Mouse (Mus musculus): Measurements from ENCODE around the gene Nrxn3.

Nrxn3 gene

DNA sequence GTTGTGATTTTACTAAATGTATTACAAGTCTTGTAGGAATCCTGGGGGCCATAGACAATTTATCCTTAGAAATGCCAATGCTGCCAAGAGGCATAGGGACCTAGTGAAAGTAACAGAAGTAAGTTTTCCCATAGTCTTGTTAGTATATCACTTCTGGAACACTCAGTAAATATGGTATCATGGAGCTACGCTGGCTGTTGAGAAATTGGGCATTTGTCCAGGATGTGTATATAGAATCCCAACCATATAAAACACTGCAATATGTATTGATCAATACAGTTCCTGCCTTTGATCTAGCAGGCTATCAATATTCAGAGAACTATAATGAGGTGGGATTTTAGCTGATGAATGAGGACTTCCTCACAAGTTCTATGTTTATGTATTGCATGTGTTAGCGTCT, 1107.3 kb downstream of the Nrxn3 start:
- DNase-seq = no peak

DNA sequence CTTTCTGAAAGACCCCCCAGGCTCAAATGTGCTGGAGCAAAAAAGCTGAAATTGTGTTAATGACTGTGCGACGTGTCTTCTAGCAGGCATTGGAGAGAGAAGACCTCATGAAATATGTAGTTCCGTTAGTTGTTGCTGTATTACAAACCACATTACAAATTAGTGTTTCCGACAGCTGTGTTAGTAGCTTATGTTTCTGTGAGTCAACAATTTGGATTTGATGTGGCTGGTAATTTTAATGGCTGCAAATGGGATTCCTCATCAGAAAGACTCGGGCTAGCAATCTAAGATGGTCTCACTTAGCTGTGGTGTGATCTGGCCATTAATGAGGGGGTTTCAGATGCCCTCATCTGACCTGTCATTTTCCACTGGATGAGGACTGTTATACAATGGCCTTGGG, 1107.7 kb downstream of the Nrxn3 start:
- no peak for DNase-seq

DNA sequence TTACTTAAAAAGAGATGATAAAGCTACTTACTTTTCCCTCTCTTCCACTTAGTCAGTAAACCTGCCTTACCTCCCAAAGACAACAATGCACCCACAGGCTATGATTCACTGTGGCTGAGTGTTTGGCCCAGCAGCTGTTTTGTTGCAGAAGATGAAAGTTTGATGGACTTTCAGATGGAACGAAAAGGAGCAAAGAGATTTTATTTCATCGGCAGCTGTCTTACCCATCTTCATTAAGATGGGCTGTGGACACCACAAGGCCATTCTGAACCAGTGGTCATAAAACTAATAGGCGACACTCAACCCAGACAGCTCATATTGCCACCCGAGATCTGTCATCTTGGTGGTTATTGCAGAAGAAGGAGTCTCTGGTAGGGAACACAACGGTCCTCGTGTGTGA, 1108.6 kb downstream of the Nrxn3 start:
- DNase-seq = no peak

DNA sequence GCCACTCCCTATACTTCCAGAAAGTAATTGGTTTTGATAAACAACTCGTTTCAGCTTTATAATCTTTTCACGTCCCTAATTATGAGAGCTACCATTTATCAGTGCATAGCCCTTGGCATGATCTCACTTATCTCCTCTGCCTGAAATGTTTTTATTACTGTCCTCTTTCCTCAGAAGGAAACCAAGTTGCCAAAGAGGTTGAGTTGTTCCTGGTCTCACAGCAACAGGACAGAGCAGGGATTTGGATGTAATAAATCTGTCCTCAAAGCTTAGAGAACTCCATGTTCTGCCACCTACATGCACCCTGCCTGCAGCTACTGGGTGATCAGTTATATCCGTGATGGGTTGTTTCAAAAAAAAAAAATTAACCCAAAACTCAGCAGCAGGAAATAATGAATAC, 1113.6 kb downstream of the Nrxn3 start:
- no peak for DNase-seq

DNA sequence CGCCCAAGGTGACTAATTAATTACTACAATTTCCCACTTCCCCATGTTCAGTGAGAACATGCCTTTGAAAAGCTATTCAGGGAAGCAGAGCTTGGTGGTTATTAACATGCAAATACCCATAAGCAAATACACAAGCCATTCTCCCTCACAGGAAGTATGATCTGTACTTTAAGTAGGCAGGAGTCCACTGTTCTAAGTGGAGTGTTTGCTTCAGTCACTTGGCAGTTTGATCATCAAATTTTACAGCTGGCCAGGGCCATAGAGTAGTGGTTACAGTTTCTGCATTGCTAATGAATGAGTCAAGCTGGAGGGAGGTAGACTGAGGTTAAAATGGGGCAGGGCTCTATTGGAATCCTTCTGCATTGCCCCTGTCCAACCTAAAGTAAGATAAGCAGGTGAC, 1120.2 kb downstream of the Nrxn3 start:
- no peak for DNase-seq

DNA sequence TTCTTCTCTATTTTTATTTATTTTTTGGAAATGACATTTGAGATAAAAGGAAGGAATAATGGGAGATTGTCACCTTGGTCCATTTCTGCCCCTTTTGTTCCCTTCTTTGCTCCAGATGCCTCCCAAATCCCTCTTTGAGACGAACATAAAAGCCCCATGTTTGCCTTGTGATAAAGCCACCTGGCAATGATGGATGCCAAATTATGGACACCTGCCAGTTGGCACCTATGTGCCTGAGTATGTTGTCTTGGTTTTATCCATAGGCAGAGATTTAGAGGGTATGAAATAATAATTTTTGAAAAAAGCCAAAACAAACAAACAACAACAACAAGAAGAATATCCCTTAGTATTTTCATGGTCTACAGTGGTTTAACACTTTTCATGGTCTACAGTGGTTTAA, 1125.4 kb downstream of the Nrxn3 start:
- no peak for DNase-seq

DNA sequence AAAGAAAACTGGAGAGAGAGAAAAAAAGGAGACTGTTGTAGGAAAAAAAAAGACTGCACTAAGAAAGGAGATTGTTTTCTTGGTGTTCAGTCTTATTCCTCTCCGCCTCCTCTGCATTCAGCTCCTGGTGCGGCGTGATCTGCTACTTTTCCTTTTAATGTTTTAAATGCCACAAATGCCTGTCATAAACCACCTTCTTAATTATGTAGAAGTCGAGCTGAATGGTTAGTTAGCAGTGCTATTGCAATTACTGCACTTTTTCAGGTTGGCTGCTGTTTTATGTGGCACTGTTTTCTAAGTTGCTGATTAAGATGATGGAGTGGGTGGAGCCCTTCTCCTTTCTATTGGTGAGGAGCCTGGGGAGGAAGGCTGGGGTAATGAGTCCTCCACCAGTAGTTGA, 1131.7 kb downstream of the Nrxn3 start:
- no peak for DNase-seq

DNA sequence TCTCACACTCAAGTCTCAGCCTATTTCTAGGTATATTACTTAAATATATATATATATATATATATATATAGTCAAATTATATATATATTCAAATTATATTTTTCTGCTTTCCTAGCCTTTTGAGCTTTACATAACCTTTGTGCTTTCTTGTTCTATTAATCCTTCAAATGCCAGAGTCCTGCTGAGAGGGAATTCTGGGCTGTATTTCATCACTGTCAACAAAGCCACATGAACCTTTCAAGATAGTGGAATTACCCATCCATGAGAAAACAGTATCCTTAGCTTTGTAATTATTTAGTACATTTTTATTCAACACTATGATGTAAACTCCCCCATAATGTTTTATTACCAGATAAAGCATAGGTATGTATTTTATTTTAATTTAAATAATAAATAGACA, 1144.4 kb downstream of the Nrxn3 start:
- no peak for DNase-seq

DNA sequence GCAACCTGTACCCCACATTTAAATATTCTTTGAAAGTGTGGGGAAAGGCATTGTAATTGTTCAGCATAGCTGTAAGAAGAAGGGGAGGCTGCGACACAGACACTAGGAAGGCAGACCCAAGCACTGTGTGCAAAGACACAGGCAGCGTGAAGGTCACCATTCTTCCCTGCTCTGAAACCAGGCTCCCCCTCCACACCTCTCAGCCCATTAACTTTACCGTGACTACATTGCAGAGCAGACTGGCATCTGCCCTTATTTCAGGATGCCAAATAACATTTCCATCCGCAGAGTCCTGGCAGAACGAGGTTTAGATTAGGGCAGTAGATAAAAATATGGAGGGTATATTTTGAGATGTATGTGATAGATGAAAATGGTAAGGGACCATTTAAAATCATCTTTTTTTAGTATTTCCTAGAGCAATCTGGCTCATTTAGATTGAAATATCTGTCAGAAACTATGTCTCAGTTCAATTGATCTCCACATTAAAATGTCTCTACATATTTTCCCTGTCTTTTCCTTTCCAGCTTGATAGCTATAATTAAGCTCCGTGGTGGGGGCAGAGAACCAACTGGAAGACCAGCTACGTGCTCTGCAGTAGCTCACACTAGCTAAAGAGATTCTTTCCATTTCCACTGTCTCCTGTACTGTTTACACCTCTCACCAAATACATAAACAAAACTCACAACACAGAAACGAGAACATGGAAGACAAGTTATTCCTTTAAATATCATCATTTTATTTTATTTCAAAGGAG, 1160.1 kb downstream of the Nrxn3 start:
- no peak for DNase-seq

DNA sequence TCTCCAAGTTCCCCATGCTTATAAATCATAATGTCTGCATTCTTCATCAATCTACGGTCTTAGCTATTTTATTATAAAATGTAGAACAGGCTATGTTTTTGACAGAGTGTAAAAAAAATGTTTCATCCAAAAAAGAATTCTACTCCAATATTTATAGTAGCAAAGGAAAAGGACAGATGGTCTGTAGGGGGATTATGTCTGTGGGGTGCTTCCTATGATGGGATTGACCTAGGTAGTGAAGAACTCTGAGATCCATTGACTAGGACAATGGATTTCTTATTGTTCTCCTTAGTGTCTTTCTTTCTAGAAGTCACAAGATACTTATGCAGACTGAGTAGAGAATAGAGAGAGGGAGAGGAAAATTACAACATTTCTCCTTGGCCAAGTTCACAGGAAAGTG, 1161.9 kb downstream of the Nrxn3 start:
- no peak for DNase-seq

DNA sequence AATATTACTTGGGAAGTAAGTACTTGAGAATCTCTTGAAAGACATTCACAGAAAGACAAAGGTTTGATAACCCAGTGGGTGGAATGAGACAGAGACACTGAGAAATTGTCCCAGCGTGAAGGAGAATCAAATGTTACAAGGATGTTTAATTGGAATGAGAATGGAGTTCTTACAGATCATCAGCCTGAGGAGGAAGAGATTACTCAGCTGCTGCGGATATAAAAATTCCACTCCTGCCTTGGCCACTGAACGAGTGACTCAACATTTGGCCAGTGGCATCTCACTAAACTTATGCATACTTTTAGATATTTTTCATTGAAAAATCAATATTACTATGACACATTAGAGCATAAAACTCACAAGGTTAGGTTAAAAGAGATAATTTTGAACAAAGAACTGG, 1166.0 kb downstream of the Nrxn3 start:
- no peak for DNase-seq

DNA sequence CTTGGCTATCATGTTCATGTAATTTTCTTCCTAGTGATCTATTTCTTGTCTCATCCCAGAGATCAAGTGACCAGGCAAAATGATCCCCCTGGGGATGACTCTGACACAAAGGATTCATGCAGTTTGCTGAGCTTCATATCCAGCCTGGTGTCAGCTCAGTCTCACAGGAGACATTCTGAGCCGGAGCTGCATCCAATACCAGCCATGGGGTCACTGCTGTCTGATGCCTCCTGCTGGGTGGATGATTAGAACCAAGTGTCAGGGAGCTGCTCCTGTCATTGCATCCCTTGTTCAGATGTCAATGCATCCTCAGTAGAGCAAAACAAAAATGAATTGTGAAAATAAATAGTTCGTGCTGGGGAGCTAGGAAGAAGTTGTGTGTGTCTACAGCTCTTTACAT, 1174.2 kb downstream of the Nrxn3 start:
- DNase-seq = no peak

DNA sequence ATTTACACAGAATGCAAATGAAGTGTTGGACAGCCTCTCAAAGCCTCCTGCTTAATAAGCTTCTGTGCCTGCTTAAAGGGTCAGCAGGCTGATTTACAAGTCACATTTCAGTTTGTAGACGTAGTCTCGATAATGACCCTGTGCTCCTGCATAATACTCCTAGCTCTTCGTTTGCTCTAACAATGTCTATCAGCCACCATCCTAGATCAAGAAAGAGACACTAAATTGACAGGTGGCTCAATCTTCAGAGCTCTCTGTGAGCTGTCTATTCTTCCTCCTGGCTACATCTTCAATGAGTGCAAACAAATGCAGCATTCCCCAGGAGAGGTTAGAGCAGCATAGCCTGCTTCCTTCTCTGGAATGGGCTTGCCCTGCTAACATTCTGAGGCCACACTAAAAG, 1186.9 kb downstream of the Nrxn3 start:
- DNase-seq = no peak

DNA sequence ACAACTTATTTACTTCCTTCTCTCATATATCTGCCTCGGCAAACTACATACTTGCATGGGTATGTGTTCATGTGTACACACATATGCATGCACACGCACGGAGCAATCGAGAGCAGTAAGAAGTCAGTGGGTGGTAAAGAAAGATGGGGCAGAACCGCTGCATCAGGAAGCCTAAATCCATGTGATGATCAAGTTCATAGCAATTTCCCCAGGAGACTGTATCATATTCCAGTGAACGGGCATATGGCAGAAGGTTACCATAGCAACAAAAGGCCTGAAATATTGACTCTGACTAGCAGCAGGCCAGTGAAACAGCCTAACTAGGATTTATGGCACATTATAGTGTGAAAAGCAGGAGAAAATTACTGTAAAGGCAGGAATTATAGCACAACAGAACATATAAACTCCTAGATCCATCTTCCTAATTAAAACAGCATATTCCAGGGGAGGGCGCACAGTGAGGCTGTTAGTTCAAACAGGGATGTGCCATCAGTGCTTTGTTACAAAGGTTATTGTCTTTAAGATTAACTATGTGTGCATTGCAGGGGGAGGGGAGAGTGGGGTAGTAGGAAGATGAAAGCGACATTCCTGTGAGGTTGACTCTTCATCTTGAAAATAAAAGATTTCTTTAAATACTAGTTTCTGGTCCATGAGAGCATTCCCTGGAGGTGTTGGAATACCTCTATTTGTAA, 1195.6 kb downstream of the Nrxn3 start:
- no peak for DNase-seq

DNA sequence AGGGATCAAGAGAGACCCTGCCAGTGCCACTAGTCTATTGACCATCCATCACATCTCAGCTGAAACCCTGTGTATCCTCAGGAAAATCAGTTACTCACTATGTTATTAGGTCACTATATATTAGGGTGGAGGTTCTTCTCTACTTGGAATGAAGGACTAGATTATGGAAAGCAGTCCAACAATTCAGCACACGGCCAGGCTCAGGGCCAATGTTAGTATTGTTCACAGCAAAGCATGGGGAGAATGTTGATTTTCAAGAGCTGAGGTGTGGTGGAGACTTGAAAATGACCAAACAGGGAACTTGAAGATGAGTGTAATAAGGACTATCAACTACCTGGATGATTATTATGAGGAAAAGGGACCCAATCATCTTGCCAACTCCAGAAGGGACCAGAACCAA, 1209.7 kb downstream of the Nrxn3 start:
- no peak for DNase-seq

DNA sequence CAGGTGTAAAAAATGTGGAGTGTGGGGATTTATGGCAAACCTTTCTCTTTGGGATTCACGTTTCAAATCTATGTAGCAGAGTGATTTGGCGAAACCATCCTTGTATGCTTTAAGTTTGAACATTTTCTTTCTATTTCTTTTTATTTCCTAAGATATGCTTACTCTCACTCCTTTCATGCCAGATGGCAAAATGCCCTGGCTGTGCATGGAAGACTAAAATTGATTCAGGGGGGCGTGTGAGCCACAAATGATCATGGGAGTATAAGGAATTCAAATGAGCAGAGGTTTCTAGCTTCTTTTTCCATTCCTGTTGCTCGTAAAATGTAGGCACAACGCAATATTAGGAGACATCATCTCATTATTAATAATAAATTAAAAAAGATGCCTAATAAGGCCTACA, 1211.0 kb downstream of the Nrxn3 start:
- DNase-seq = no peak

DNA sequence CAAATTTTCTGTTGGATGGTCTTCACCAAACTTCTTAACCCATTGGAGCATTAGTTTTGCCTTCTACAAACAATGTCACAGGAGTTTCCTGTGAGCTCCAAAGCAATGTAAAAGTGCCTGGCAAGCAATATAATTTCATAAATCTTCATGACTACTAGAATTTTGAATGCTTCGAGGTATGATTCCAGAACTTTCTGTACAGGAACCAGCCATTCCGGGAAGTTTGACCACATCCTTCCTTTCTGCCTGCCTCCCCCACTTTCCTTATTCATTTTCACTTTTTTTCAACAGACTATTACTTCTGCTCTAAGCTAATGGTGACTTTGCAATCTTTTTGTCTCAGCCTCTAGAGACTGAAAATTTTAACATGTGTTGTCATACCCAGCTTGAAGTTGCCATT, 1218.1 kb downstream of the Nrxn3 start:
- DNase-seq = no peak

DNA sequence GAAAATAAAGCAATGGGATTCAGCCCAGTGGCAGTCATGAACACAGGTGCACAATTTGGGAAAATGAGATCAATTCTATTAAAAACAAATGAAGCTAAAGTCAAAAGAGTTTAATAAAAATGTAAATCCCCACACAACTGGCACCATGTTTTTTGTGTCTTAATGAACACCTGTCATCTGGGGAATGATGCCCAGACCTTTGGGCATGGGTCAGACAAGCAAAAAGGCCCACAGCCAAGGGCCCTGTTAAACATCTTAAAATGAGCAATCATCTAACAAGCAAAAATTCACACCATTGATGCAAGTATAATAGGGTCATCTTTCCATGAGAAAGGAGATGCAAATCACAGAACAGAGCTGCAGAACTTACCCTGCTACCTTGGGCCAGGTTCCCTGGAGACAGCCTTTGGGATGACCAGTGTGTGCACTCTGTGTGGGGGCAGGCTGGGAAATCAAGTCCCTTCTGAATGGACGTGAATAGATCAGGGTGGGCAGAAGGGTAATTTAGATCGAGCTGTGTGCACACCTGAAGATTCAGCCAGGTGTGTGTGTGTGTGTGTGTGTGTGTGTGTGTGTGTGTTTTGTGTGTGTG, 1223.3 kb downstream of the Nrxn3 start:
- no peak for DNase-seq

DNA sequence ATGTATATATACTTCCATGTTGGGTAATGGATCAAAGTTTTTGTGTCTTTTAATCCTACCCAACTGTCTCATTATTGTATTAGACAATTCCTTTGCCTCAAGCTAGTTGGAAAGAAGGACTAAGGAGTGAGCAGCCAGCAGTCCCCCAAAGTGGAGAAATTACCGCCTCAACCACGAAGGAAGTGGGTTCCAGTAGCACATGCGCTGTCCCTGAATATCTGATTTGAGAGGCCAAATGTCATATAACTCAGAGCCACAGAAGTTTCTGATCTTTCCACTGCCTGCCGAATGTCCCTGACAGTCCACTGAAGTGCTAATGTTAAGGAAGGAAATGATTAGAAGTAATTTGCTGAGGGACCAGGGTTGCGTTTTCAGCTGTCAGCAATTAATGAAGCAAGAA, 1223.8 kb downstream of the Nrxn3 start:
- DNase-seq = no peak

DNA sequence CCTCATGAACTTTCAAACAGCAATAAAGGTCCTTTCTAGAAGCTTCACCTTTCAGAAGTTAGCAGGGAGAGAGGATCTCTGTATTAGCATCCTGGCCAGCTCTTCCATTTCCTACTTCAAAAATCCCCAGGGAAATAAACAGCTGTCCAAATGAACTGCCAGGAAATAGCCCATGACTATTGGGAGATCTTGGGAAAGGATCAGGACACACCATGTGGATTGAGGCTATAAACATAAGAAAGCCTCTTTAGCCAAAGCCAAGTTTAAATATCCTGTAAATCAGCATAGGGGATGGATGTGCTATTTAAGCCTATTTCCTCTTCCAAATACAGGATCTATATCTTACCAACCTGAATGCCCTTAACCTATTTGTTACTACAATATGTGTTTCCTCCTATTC, 1230.6 kb downstream of the Nrxn3 start:
- no peak for DNase-seq

DNA sequence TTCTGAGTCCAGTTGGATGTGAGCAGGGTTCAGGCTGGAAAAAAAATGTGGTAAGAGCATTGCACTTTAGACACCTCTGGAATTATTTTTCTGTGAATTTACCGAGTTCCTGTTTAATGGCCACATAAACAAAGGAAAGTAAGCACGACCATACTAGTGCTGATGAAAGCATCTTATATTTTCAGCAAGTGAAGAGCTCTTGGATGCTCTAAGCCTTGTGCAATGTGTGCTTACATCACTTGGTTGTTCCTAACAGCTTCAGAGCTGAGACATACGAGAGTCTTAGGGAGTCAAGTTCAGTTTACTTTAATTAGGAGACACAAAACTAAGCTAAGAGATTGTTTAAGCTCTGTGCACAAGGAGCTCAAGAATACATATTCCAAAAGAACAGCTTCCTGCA, 1231.0 kb downstream of the Nrxn3 start:
- DNase-seq = no peak

DNA sequence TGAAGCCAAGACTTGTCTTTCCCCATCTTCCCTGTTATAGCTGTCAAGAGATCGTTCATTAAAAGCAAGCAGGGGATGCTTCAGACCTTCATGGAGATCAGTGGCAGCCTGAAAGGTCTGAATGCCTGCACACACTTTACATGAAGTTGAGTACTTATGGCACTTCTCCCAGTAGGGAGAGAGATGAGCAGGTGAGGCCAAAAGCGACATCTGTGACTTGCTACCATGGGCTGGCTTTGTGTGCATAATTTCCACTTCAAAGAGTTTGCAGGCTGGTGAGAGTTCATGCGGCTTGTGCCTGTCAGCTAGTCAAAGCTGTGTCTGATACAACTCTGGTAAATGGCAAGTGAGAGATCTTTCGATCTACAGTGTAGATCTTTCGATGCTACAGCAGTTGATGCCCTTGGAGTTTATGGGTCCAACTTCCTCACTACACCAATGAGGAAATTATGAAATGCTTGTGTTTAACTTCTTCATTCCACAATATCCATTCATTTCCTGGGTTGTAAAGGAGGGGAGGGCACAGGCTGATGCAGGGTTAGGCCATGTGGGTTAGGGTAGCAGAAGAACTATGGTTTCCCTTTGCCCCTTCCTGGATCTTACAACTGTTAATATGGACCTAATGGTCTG, 1231.9 kb downstream of the Nrxn3 start:
- DNase-seq = no peak

DNA sequence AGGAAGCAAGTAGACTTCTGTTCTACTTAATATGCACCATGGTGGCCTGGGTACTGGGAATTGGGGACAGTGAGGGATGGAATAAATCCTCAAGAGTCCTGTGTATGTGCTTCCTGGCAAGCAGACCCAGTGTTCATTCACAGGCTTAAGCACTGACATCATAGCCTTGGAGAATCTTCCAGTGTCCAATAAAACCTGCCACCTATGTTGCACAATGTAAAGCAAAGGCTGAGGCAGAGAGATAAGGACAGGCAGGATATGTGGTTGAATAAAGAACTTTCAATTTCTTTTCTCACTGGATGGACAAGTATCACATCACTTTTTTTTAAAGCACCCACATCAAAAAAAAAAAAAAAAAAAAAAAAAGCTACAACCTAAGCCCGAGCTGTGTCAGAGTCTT, 1240.4 kb downstream of the Nrxn3 start:
- DNase-seq = no peak

DNA sequence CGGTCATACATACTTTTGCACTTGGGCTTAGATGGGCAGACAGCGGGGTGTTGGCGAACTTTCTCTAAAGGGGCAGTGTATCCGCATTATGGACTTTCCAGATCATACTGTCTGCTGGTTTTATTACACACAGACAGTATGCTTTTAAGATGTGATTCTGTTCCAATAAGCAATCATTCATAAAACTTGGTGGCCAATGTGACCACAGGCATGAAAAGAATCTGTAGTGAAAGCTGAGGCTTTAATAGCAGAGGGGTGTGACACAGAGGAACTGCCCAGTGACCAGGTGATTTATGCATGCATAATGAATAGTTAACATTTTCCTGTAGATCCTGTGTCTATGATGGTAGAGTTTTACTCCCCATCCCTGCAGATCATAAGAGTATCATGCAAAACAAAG, 1254.0 kb downstream of the Nrxn3 start:
- no peak for DNase-seq

All from kidney, postnatal 14 days (tissue).